Mouse (Mus musculus) intestine, embryonic 15.5 days (tissue): ENCODE results near the gene Abcg4. TPM values are rescaled to one million over a fixed set of nuclear protein-coding genes. Genes with fewer than 3 reads are reported as not detected.
A peak's percentile ranks its signal among the peaks of the same experiment; 100 is the strongest.
"Not testable (repeated sequence)": the region's sequence is repeated elsewhere in the genome, so short reads cannot be mapped to it uniquely, and the experiment has no call there.

Source experiments
- ATAC-seq: fragments of 200-750 bp; cut with Nextera tagmentation; 2 replicates; pipeline ENCODE4 v1.8.0; 2017; ENCODE audit warnings: moderate TSS enrichment, moderate library complexity
- H3K27ac ChIP-seq: fragments of 300-500 bp; sonication (generic); 2 replicates; pipeline ENCODE4 v1.5.1; 2015; ENCODE audit warnings: mild to moderate bottlenecking, inconsistent platforms
- H3K27me3 ChIP-seq: fragments of 300-500 bp; sonication (generic); replicated peaks from 2 replicates; pipeline ENCODE4 v1.6.1; 2015; ENCODE audit warnings: inconsistent platforms
- H3K36me3 ChIP-seq: fragments of 300-500 bp; sonication (generic); 2 replicates; pipeline ENCODE4 v1.6.1; 2015; ENCODE audit warnings: inconsistent platforms
- H3K4me1 ChIP-seq: fragments of 300-500 bp; sonication (generic); replicated peaks from 2 replicates; pipeline ENCODE4 v1.6.1; 2015; ENCODE audit warnings: inconsistent platforms
- H3K4me2 ChIP-seq: fragments of 300-500 bp; sonication (generic); replicated peaks from 2 replicates; pipeline ENCODE4 v1.6.1; 2015; ENCODE audit warnings: mild to moderate bottlenecking, inconsistent platforms
- H3K4me3 ChIP-seq: fragments of 300-500 bp; sonication (generic); replicated peaks from 2 replicates; pipeline ENCODE4 v1.5.1; 2015; ENCODE audit warnings: inconsistent platforms
- H3K9ac ChIP-seq: fragments of 300-500 bp; sonication (generic); 2 replicates; pipeline ENCODE4 v1.6.1; 2015; ENCODE audit warnings: inconsistent platforms
- H3K9me3 ChIP-seq: fragments of 300-500 bp; sonication (generic); 2 replicates; pipeline ENCODE4 v1.6.1; 2016; ENCODE audit warnings: inconsistent platforms
- WGBS: fragments of 180-500 bp; shearing (Covaris S2); methylation state at CpG from one replicate; pipeline ENCODE4 v1.1.7; 2015; 5-methylcytosine and 5-hydroxymethylcytosine counted together
- polyA plus RNA-seq: library from polyadenylated mRNA; unstranded; fragments of >200 nt; fragmentation: Nextera tagmentation; extraction: Ambion mirVana; gene quantifications from 2 replicates; pipeline ENCODE4 v1.2.1, GENCODE M21; 2015

Gene Abcg4
- polyA plus RNA-seq, 1 experiment from 2014 or later = 2.5 TPM

GRCm38 (mm10) chr9:44327064-44327711 is 38.8 kb upstream of the Abcg4 start:
- ATAC-seq = peak; percentile 40

GRCm38 (mm10) chr9:44326371-44327063 is 38.1 kb upstream of the Abcg4 start:
- H3K4me3 ChIP-seq = peak overlapping the region; percentile 77
- peak; percentile 95 for ATAC-seq
- H3K4me2 ChIP-seq = peak overlapping the region; percentile 82
- peak overlapping the region; percentile 95 for H3K27ac ChIP-seq
- WGBS = under 1% methylated on average over 38 of the region's 38 CpGs
- no peaks in the 10 kb centered on the region for H3K9me3 ChIP-seq
- H3K9ac ChIP-seq = peak overlapping the region; percentile 94
- H3K27me3 ChIP-seq = no peaks in the 10 kb centered on the region
- peaks cover 9% of the 10 kb centered on the region for H3K4me1 ChIP-seq
- peaks cover 8% of the 10 kb centered on the region; the same call in 1 of the 2 replicates for H3K36me3 ChIP-seq

More at GRCm38 (mm10) chr9:44327064-44327711, 38.8 kb upstream of the Abcg4 start:
- H3K9me3 ChIP-seq = no peaks in the 10 kb centered on the region
- H3K27me3 ChIP-seq = no peaks in the 10 kb centered on the region
- H3K4me2 ChIP-seq = peak overlapping the region; percentile 82
- peak overlapping the region; percentile 94 for H3K9ac ChIP-seq
- peak overlapping the region; percentile 77 for H3K4me3 ChIP-seq
- peaks cover 13% of the 10 kb centered on the region for H3K36me3 ChIP-seq
- peak overlapping the region; percentile 95 for H3K27ac ChIP-seq
- peaks cover 9% of the 10 kb centered on the region for H3K4me1 ChIP-seq
- under 1% methylated on average over 22 of the region's 22 CpGs for WGBS

- Histone ChIP-seq H3K9me3 (no peaks in the 10 kb centered on the region), H3K4me1 (peaks cover 11% of the 10 kb centered on the region), H3K4me2 (peak within 1 kb of the TSS; percentile 82), H3K4me3 (peak within 1 kb of the TSS; percentile 77), H3K27me3 (no peaks in the 10 kb centered on the region), H3K36me3 (peaks cover 7% of the 10 kb centered on the region; the same call in 1 of the 2 replicates), H3K27ac (peak within 1 kb of the TSS; percentile 95), H3K9ac (peak within 1 kb of the TSS; percentile 94)
- WGBS = 1% methylated on average over 12 of the region's 12 CpGs
- peak; percentile 46 for ATAC-seq
Observed at GRCm38 (mm10) chr9:44325768-44326370, 37.5 kb upstream of the Abcg4 start, which contains the start of gene Dpagt1. Gene Dpagt1 (plus strand): TSS chr9:44326019.

GRCm38 (mm10) chr9:44325032-44325767 is 36.8 kb upstream of the Abcg4 start:
- not testable (repeated sequence) for H3K27me3 ChIP-seq, H3K9me3 ChIP-seq, H3K9ac ChIP-seq, H3K36me3 ChIP-seq, ATAC-seq
- Histone ChIP-seq H3K4me2 (peak overlapping the region; percentile 82), H3K4me1 (peaks cover 15% of the 10 kb centered on the region), H3K27ac (peak overlapping the region; percentile 95), H3K4me3 (peak overlapping the region; percentile 77; the same call in 1 of the 2 replicates)
- 62% methylated on average over 7 of the region's 8 CpGs for WGBS

- Histone ChIP-seq H3K9me3 (no peaks in the 10 kb centered on the region), H3K4me3 (no peak overlapping the region), H3K27ac (no peak overlapping the region), H3K27me3 (no peaks in the 10 kb centered on the region), H3K4me2 (no peak overlapping the region), H3K36me3 (no peaks in the 10 kb centered on the region), H3K9ac (no peak overlapping the region), H3K4me1 (peaks cover 17% of the 10 kb centered on the region)
- WGBS = 76% methylated on average over 6 of the region's 6 CpGs
- no peak for ATAC-seq
Observed at GRCm38 (mm10) chr9:44324147-44324546, 35.7 kb upstream of the Abcg4 start.

- not testable (repeated sequence) for ATAC-seq
Observed at GRCm38 (mm10) chr9:44323656-44324055, 35.2 kb upstream of the Abcg4 start.

GRCm38 (mm10) chr9:44320799-44321133 is 32.4 kb upstream of the Abcg4 start:
- WGBS = 22% methylated on average over 6 of the region's 6 CpGs
- Histone ChIP-seq H3K36me3 (0 out of 2 replicates have a peak, but pooled peaks cover 5% of the 10 kb centered on the region), H3K4me3 (peak overlapping the region; percentile 97), H3K4me1 (peaks cover 25% of the 10 kb centered on the region), H3K27me3 (no peaks in the 10 kb centered on the region), H3K9ac (peak overlapping the region; percentile 32), H3K27ac (peak overlapping the region; percentile 38; the same call in 1 of the 2 replicates), H3K9me3 (no peaks in the 10 kb centered on the region), H3K4me2 (peak overlapping the region; percentile 86)
- ATAC-seq = peak; percentile 11; the same call in 1 of the 2 replicates

More at GRCm38 (mm10) chr9:44323656-44324055, 35.2 kb upstream of the Abcg4 start:
- not testable (repeated sequence) for H3K36me3 ChIP-seq, H3K4me2 ChIP-seq, H3K9ac ChIP-seq, H3K4me3 ChIP-seq, H3K27me3 ChIP-seq, H3K27ac ChIP-seq, H3K9me3 ChIP-seq
- H3K4me1 ChIP-seq = peaks cover 22% of the 10 kb centered on the region
- 75% methylated on average over 4 of the region's 4 CpGs for WGBS

GRCm38 (mm10) chr9:44319887-44320798 is 31.7 kb upstream of the Abcg4 start, which contains the start of gene C2cd2l:
Gene C2cd2l (minus strand): TSS chr9:44320285.
- peak within 1 kb of the TSS; percentile 55 for H3K27ac ChIP-seq
- H3K36me3 ChIP-seq = peaks cover 8% of the 10 kb centered on the region
- peak within 1 kb of the TSS; percentile 86 for H3K4me2 ChIP-seq
- no peaks in the 10 kb centered on the region for H3K9me3 ChIP-seq
- no peaks in the 10 kb centered on the region for H3K27me3 ChIP-seq
- H3K4me1 ChIP-seq = peaks cover 25% of the 10 kb centered on the region
- peak within 1 kb of the TSS; percentile 83 for H3K9ac ChIP-seq
- under 1% methylated on average over 67 of the region's 67 CpGs for WGBS
- H3K4me3 ChIP-seq = peak within 1 kb of the TSS; percentile 97
- peak; percentile 97 for ATAC-seq

- peak overlapping the region; percentile 97 for H3K4me3 ChIP-seq
- no peaks in the 10 kb centered on the region for H3K9me3 ChIP-seq
- H3K4me1 ChIP-seq = peaks cover 25% of the 10 kb centered on the region
- WGBS = 3% methylated on average over 37 of the region's 37 CpGs
- H3K27ac ChIP-seq = peak overlapping the region; percentile 55
- H3K4me2 ChIP-seq = peak overlapping the region; percentile 86
- H3K27me3 ChIP-seq = no peaks in the 10 kb centered on the region
- H3K9ac ChIP-seq = peak overlapping the region; percentile 83
- peaks cover 12% of the 10 kb centered on the region for H3K36me3 ChIP-seq
- peak; percentile 1; the same call in 1 of the 2 replicates for ATAC-seq
Observed at GRCm38 (mm10) chr9:44319105-44319886, 30.9 kb upstream of the Abcg4 start.

GRCm38 (mm10) chr9:44318826-44319095 is 30.3 kb upstream of the Abcg4 start:
- peaks cover 16% of the 10 kb centered on the region for H3K36me3 ChIP-seq
- peak overlapping the region; percentile 55 for H3K27ac ChIP-seq
- ATAC-seq = no peak
- H3K9me3 ChIP-seq = no peaks in the 10 kb centered on the region
- no peaks in the 10 kb centered on the region for H3K27me3 ChIP-seq
- peak overlapping the region; percentile 83 for H3K9ac ChIP-seq
- 26% methylated on average over 3 of the region's 3 CpGs for WGBS
- H3K4me2 ChIP-seq = peak overlapping the region; percentile 86
- H3K4me3 ChIP-seq = peak overlapping the region; percentile 97
- H3K4me1 ChIP-seq = peaks cover 25% of the 10 kb centered on the region
